Mouse (Mus musculus) midbrain, embryonic 11.5 days (tissue): ENCODE data around the gene Phgr1. TPM values are rescaled to one million over a fixed set of nuclear protein-coding genes. Genes with fewer than 3 reads are reported as not detected.

Experiments
- ATAC-seq: fragments of 200-750 bp; cut with Nextera tagmentation; 2 replicates; pipeline ENCODE4 v1.8.0; 2017; ENCODE audit warnings: moderate TSS enrichment, moderate library complexity; ENCODE audit not compliant: low FRiP score
- DNase-seq: peaks from one replicate; pipeline ENCODE4 v3.0.0; 2015; ENCODE audit warnings: low spot score; ENCODE audit errors: missing footprints
- H3K27ac ChIP-seq: fragments of 300-500 bp; sonication (generic); 2 replicates; pipeline ENCODE4 v1.5.1; 2014; ENCODE audit warnings: low read depth, low read length
- H3K27me3 ChIP-seq: fragments of 300-500 bp; sonication (generic); 2 replicates; pipeline ENCODE4 v1.6.1; 2014; ENCODE audit warnings: mild to moderate bottlenecking, low read length, moderate library complexity, mixed read lengths; ENCODE audit not compliant: control insufficient read depth, insufficient read depth
- H3K36me3 ChIP-seq: fragments of 300-500 bp; sonication (generic); 2 replicates; pipeline ENCODE4 v1.6.1; 2014; ENCODE audit warnings: mild to moderate bottlenecking, low read length, moderate library complexity, mixed read lengths; ENCODE audit not compliant: control insufficient read depth, insufficient read depth
- H3K4me1 ChIP-seq: fragments of 300-500 bp; sonication (generic); 2 replicates; pipeline ENCODE4 v1.6.1; 2014; ENCODE audit warnings: low read length; ENCODE audit not compliant: control insufficient read depth, insufficient read depth
- H3K4me2 ChIP-seq: fragments of 300-500 bp; sonication (generic); 2 replicates; pipeline ENCODE4 v1.6.1; 2014; ENCODE audit warnings: mild to moderate bottlenecking, moderate library complexity
- H3K4me3 ChIP-seq: fragments of 300-500 bp; sonication (generic); 2 replicates; pipeline ENCODE4 v1.5.1; 2014; ENCODE audit warnings: low read depth, low read length
- H3K9ac ChIP-seq: fragments of 300-500 bp; sonication (generic); 2 replicates; pipeline ENCODE4 v1.6.1; 2014; ENCODE audit warnings: low read length
- H3K9me3 ChIP-seq: fragments of 300-500 bp; sonication (generic); 2 replicates; pipeline ENCODE4 v1.6.1; 2016; ENCODE audit warnings: low read length; ENCODE audit not compliant: control insufficient read depth
- WGBS: fragments of 180-500 bp; shearing (Covaris S2); extraction: QIAGEN DNeasy Blood & Tissue Kit; methylation state at CpG from one replicate; pipeline ENCODE4 v1.1.7; 2014; 5-methylcytosine and 5-hydroxymethylcytosine counted together
- polyA plus RNA-seq: library from polyadenylated mRNA; unstranded; fragments of >200 nt; fragmentation: Nextera tagmentation; extraction: Ambion mirVana; gene quantifications from 2 replicates; pipeline ENCODE4 v1.2.1, GENCODE M21; 2014

Gene Phgr1
- polyA plus RNA-seq, 1 experiment from 2014 or later: not detected

- 74% methylated on average over 4 of the region's 4 CpGs for WGBS
- no peak overlapping the region for H3K9ac ChIP-seq
- H3K4me3 ChIP-seq: no peak overlapping the region
- H3K36me3 ChIP-seq: no peaks in the 10 kb centered on the region
- ATAC-seq: no peak
- no peaks in the 10 kb centered on the region for H3K4me1 ChIP-seq
- H3K4me2 ChIP-seq: no peak overlapping the region
- no peak overlapping the region for H3K27ac ChIP-seq
- H3K27me3 ChIP-seq: no peaks in the 10 kb centered on the region
- no peaks in the 10 kb centered on the region for H3K9me3 ChIP-seq
- no peak for DNase-seq
These were observed 34.3 kb downstream of the Phgr1 start for GRCm38 (mm10) chr2:118806860-118807259.

GRCm38 (mm10) chr2:118810861-118811260, 38.3 kb downstream of the Phgr1 start:
- no peak overlapping the region for H3K9ac ChIP-seq
- H3K4me1 ChIP-seq: peaks cover 9% of the 10 kb centered on the region
- WGBS: 43% methylated on average over 2 of the region's 2 CpGs
- H3K9me3 ChIP-seq: no peaks in the 10 kb centered on the region
- no peak overlapping the region for H3K4me2 ChIP-seq
- ATAC-seq: no peak
- DNase-seq: no peak
- H3K36me3 ChIP-seq: no peaks in the 10 kb centered on the region
- no peak overlapping the region for H3K4me3 ChIP-seq
- no peaks in the 10 kb centered on the region for H3K27me3 ChIP-seq
- H3K27ac ChIP-seq: no peak overlapping the region

- no peak overlapping the region for H3K27ac ChIP-seq
- peaks cover 4% of the 10 kb centered on the region for H3K36me3 ChIP-seq
- ATAC-seq: no peak
- H3K4me1 ChIP-seq: peaks cover 9% of the 10 kb centered on the region
- no peak overlapping the region for H3K4me3 ChIP-seq
- no peak overlapping the region for H3K4me2 ChIP-seq
- 73% methylated on average over 1 of the region's 1 CpGs for WGBS
- H3K9me3 ChIP-seq: no peaks in the 10 kb centered on the region
- no peaks in the 10 kb centered on the region for H3K27me3 ChIP-seq
- no peak overlapping the region for H3K9ac ChIP-seq
- DNase-seq: no peak
These were observed 40.2 kb downstream of the Phgr1 start for GRCm38 (mm10) chr2:118812724-118813123.

- Histone ChIP-seq H3K9ac (peak within 1 kb of the TSS; percentile 89), H3K4me3 (peak within 1 kb of the TSS; percentile 58), H3K9me3 (no peaks in the 10 kb centered on the region), H3K27ac (peak within 1 kb of the TSS; percentile 17; the same call in 1 of the 2 replicates), H3K27me3 (no peaks in the 10 kb centered on the region), H3K4me1 (peaks cover 9% of the 10 kb centered on the region), H3K36me3 (peaks cover 9% of the 10 kb centered on the region), H3K4me2 (peak within 1 kb of the TSS; percentile 60)
- WGBS: under 1% methylated on average over 49 of the region's 49 CpGs
- DNase-seq (peak; percentile 98), ATAC-seq (peak; percentile 98)
These were observed 41.6 kb downstream of the Phgr1 start, which contains the start of gene Knstrn for GRCm38 (mm10) chr2:118813981-118814836. TSS of gene Knstrn (plus strand) at chr2:118814003.

GRCm38 (mm10) chr2:118822800-118823199, 50.2 kb downstream of the Phgr1 start:
- Histone ChIP-seq H3K9ac (no peak overlapping the region), H3K4me1 (no peaks in the 10 kb centered on the region), H3K27me3 (no peaks in the 10 kb centered on the region), H3K4me3 (no peak overlapping the region), H3K4me2 (no peak overlapping the region), H3K27ac (no peak overlapping the region), H3K36me3 (peaks cover 28% of the 10 kb centered on the region), H3K9me3 (no peaks in the 10 kb centered on the region)
- no peak for DNase-seq
- 95% methylated on average over 5 of the region's 5 CpGs for WGBS
- ATAC-seq: no peak

- Histone ChIP-seq H3K27ac (no peak overlapping the region), H3K4me2 (no peak overlapping the region), H3K4me3 (no peak overlapping the region), H3K36me3 (peaks cover 22% of the 10 kb centered on the region), H3K9ac (no peak overlapping the region), H3K4me1 (no peaks in the 10 kb centered on the region), H3K27me3 (no peaks in the 10 kb centered on the region), H3K9me3 (no peaks in the 10 kb centered on the region)
- WGBS: 96% methylated on average over 4 of the region's 4 CpGs
- no peak for ATAC-seq
- DNase-seq: no peak
These were observed 51.8 kb downstream of the Phgr1 start for GRCm38 (mm10) chr2:118824396-118824795.

Other genes with a start within 250 kb of the Phgr1 start
- gene Bmf, start 223.1 kb upstream of the Phgr1 start, polyA plus RNA-seq: 1.8 and 2.8 TPM in 2 replicates
- gene Bub1b, start 174.6 kb upstream of the Phgr1 start, polyA plus RNA-seq: 115 and 122 TPM in 2 replicates
- 1.2 and 1.4 TPM in 2 replicates for gene Pak6, start 109.5 kb upstream of the Phgr1 start, polyA plus RNA-seq
- gene Ankrd63, start 68.8 kb upstream of the Phgr1 start, polyA plus RNA-seq: not detected in 2 replicates
- gene Plcb2, start 44.3 kb upstream of the Phgr1 start, polyA plus RNA-seq: 0.20 and 0.33 TPM in 2 replicates
- gene Inafm2, start 27.0 kb upstream of the Phgr1 start, polyA plus RNA-seq: 36.0 and 39.9 TPM in 2 replicates
- 0.86 and 0.92 TPM in 2 replicates for gene Ccdc9b, start 10.1 kb upstream of the Phgr1 start, polyA plus RNA-seq
- 7.8 and 8.0 TPM in 2 replicates for gene Disp2, start 7.0 kb downstream of the Phgr1 start, polyA plus RNA-seq
- 201 and 203 TPM in 2 replicates for gene Knstrn, start 41.2 kb downstream of the Phgr1 start, polyA plus RNA-seq
- gene Ivd, start 89.2 kb downstream of the Phgr1 start, polyA plus RNA-seq: 40.5 and 44.4 TPM in 2 replicates
- gene Bahd1, start 127.6 kb downstream of the Phgr1 start, polyA plus RNA-seq: 1.4 and 1.5 TPM in 2 replicates
- gene Chst14, start 153.7 kb downstream of the Phgr1 start, polyA plus RNA-seq: 17.3 and 19.2 TPM in 2 replicates